Mouse (Mus musculus): ENCODE results near the gene Upf3b.

GRCm38 (mm10) chrX:37048890-37049823 lies 61.0 kb downstream of the Upf3b start:
- TF ChIP-seq CTCF (IDR thresholded peaks at IDR 0.05; ENCODE audit: extremely low read depth, insufficient read length, insufficient replicate concordance, low read depth, low read length) (no peak), POLR2A (IDR thresholded peaks at IDR 0.05; ENCODE audit: low read depth, low read length) (no peak)

Measured in small intestine, adult 2 months (tissue).